Mouse (Mus musculus): ENCODE measurements at regions not wholly inside any gene's neighbourhood (a gene's known extent, or its start where the extent isn't known, plus 50 kb on each side); places are given as distances from the start of the nearest gene placed in this dataset.

DNA sequence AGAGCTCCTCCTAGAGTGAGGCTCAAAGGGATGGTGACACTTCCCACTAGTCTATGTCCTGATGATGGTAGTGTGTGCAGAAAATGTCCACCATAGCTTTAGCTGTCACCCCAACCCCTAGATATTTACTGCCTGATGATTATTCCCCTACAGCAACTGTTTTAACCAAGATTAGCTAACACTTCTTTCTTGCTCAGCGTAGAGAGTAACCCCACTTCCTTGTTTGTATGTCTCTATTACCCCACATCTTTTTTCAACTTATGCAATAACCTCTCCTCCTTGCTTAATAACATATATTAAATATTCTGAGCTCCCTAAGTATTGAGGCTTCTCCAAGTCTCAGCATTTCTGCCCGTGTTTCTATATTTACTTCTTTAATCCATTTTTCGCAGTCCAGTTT is 404.2 kb upstream of the Cntn3 start:
- no peaks in the 10 kb centered on the region for H3K9me3 ChIP-seq (ENCODE audit: control insufficient read depth, low read length)
- H3K4me1 ChIP-seq (replicated peaks; ENCODE audit: control insufficient read depth, insufficient read depth, low read length) = no peaks in the 10 kb centered on the region
- no peaks in the 10 kb centered on the region for H3K36me3 ChIP-seq (ENCODE audit: control insufficient read depth, insufficient read depth, low read length)
- no peak overlapping the region for H3K4me3 ChIP-seq (ENCODE audit: low read depth, low read length)
- no peak for ATAC-seq (ENCODE audit: low FRiP score)
- no peak overlapping the region for H3K27ac ChIP-seq (ENCODE audit: low read depth, low read length)
- 92% methylated on average over 3 of the region's 3 CpGs for WGBS
- no peaks in the 10 kb centered on the region for H3K27me3 ChIP-seq (ENCODE audit: control insufficient read depth, insufficient read depth, low read length)
- H3K4me2 ChIP-seq (replicated peaks; ENCODE audit: low read depth, low read length) = no peak overlapping the region
- H3K9ac ChIP-seq (ENCODE audit: low read depth, low read length) = no peak overlapping the region
- DNase-seq (ENCODE audit: low spot score) = no peak

DNA sequence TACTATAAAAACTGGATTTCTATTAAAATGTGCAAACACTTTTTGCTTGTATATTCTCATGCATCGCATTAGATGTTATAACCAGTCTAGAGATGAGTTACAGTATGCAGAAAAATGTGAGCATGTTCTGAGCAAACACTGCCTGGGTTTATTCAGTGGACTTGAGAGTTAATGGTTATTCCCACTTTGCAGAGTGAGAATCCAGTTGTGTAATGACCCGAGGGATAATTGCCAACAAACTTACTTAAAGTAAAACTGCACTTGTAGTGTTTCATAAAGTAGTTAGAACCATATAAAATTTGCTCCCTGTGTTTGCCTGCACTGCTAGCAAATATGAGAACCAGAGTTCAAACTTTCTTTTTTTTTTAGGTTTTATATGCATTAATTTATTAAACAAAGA is 450.4 kb upstream of the Cntn3 start:
- Histone ChIP-seq H3K36me3 (ENCODE audit: control insufficient read depth, insufficient read depth, low read length) (no peaks in the 10 kb centered on the region), H3K9ac (ENCODE audit: low read depth, low read length) (no peak overlapping the region), H3K4me2 (replicated peaks; ENCODE audit: low read depth, low read length) (no peak overlapping the region), H3K4me1 (replicated peaks; ENCODE audit: control insufficient read depth, insufficient read depth, low read length) (no peaks in the 10 kb centered on the region), H3K27ac (ENCODE audit: low read depth, low read length) (no peak overlapping the region), H3K9me3 (ENCODE audit: control insufficient read depth, low read length) (no peaks in the 10 kb centered on the region), H3K27me3 (ENCODE audit: control insufficient read depth, insufficient read depth, low read length) (no peaks in the 10 kb centered on the region), H3K4me3 (ENCODE audit: low read depth, low read length) (no peak overlapping the region)
- no peak for DNase-seq (ENCODE audit: low spot score)
- no peak for ATAC-seq (ENCODE audit: low FRiP score)
- 84% methylated on average over 2 of the region's 2 CpGs for WGBS

DNA sequence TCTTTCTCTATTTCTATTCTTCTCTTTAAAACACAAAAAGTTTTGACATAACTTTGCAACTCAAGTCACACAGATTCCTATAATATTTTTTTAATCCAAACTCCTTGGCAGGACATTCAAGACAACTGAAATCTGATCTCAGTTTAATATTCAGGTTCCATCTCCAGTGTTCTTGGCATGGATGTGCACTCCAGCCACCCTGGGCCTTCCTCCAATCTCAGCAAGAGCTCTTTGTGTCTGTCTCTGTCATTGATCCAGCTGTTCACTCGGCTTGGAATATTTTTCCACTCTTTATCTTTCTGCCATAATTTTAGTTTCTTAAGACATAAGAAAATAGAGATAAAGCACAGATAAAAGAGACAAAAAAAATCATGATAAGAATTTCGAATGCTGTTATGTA is 451.1 kb upstream of the Cntn3 start:
- WGBS = 66% methylated on average over 2 of the region's 2 CpGs
- Histone ChIP-seq H3K9me3 (ENCODE audit: control insufficient read depth, low read length) (no peaks in the 10 kb centered on the region), H3K27ac (ENCODE audit: low read depth, low read length) (no peak overlapping the region), H3K36me3 (ENCODE audit: control insufficient read depth, insufficient read depth, low read length) (no peaks in the 10 kb centered on the region), H3K27me3 (ENCODE audit: control insufficient read depth, insufficient read depth, low read length) (no peaks in the 10 kb centered on the region), H3K4me2 (replicated peaks; ENCODE audit: low read depth, low read length) (no peak overlapping the region), H3K9ac (ENCODE audit: low read depth, low read length) (no peak overlapping the region), H3K4me1 (replicated peaks; ENCODE audit: control insufficient read depth, insufficient read depth, low read length) (no peaks in the 10 kb centered on the region), H3K4me3 (ENCODE audit: low read depth, low read length) (no peak overlapping the region)
- DNase-seq (ENCODE audit: low spot score) (no peak), ATAC-seq (ENCODE audit: low FRiP score) (no peak)

DNA sequence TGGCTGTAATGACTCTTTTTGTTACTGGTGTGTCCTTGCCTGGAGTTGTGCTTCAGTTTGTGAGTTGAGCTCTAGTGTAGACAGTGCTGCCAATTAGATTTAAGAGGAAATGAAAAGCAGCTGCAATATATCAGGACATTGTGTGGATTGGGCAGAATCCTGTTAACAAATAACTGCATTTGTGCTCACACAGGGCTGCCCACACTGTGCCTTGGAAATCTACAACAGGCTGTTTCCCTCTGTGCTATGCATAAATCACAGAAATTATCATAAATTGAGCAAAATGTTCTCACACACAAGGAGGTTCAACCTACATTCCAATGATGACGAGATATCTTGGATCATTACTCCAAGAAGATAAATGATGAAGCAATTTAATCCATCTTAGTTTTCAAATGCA is 455.2 kb upstream of the Cntn3 start:
- 84% methylated on average over 1 of the region's 1 CpGs for WGBS
- DNase-seq (ENCODE audit: low spot score) (no peak), ATAC-seq (ENCODE audit: low FRiP score) (no peak)
- H3K9me3 ChIP-seq (ENCODE audit: control insufficient read depth, low read length) = no peaks in the 10 kb centered on the region
- H3K27ac ChIP-seq (ENCODE audit: low read depth, low read length) = no peak overlapping the region
- no peaks in the 10 kb centered on the region for H3K36me3 ChIP-seq (ENCODE audit: control insufficient read depth, insufficient read depth, low read length)
- H3K4me2 ChIP-seq (replicated peaks; ENCODE audit: low read depth, low read length) = no peak overlapping the region
- H3K9ac ChIP-seq (ENCODE audit: low read depth, low read length) = no peak overlapping the region
- no peak overlapping the region for H3K4me3 ChIP-seq (ENCODE audit: low read depth, low read length)
- no peaks in the 10 kb centered on the region for H3K27me3 ChIP-seq (ENCODE audit: control insufficient read depth, insufficient read depth, low read length)
- no peaks in the 10 kb centered on the region for H3K4me1 ChIP-seq (replicated peaks; ENCODE audit: control insufficient read depth, insufficient read depth, low read length)

DNA sequence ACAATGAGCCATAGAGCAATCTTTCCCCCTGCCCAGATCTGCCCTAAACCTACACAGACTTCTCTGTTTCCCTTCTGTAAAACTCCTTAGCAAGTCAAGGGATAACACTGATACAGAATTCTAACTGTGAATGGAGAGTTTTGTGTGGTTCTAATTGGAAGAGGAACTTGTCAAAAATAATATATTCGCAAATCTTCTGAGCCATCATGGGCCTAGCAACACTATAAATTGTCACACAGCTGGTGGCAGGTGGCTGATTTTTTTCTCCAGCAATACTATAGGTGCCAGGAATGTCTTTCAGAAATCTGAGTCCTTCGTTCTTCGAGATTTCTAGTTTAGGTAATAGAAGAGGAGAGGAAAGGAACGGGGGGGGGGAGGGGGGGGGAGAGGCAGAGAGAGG is 460.5 kb upstream of the Cntn3 start:
- no peak overlapping the region for H3K9ac ChIP-seq (ENCODE audit: low read depth, low read length)
- no peak overlapping the region for H3K4me2 ChIP-seq (replicated peaks; ENCODE audit: low read depth, low read length)
- H3K36me3 ChIP-seq (ENCODE audit: control insufficient read depth, insufficient read depth, low read length) = no peaks in the 10 kb centered on the region
- DNase-seq (ENCODE audit: low spot score) = no peak
- H3K27ac ChIP-seq (ENCODE audit: low read depth, low read length) = no peak overlapping the region
- no peaks in the 10 kb centered on the region for H3K4me1 ChIP-seq (replicated peaks; ENCODE audit: control insufficient read depth, insufficient read depth, low read length)
- no peaks in the 10 kb centered on the region for H3K27me3 ChIP-seq (ENCODE audit: control insufficient read depth, insufficient read depth, low read length)
- 48% methylated on average over 3 of the region's 4 CpGs for WGBS
- no peaks in the 10 kb centered on the region for H3K9me3 ChIP-seq (ENCODE audit: control insufficient read depth, low read length)
- ATAC-seq (ENCODE audit: low FRiP score) = no peak
- H3K4me3 ChIP-seq (ENCODE audit: low read depth, low read length) = no peak overlapping the region

DNA sequence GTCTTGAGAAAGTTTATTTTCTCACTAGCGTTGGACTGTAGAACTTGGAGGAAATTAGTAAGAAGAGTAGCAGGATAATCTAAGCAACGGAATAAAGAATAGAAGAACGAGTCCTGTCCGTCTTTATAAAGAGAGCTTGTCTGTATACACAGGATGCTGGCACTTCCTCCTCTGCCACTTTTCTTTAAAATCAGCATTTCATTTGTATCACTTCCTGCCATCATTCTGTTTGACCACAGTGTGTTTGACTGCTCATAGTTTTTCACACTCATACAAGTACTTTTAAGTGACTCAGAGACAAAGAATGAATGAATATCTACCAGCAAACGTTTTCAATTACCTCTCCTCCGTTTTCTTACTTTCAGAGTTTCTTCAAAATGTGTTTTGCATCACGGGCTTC is 461.0 kb upstream of the Cntn3 start:
- no peaks in the 10 kb centered on the region for H3K36me3 ChIP-seq (ENCODE audit: control insufficient read depth, insufficient read depth, low read length)
- no peaks in the 10 kb centered on the region for H3K4me1 ChIP-seq (replicated peaks; ENCODE audit: control insufficient read depth, insufficient read depth, low read length)
- no peak overlapping the region for H3K4me2 ChIP-seq (replicated peaks; ENCODE audit: low read depth, low read length)
- no peak overlapping the region for H3K27ac ChIP-seq (ENCODE audit: low read depth, low read length)
- H3K9ac ChIP-seq (ENCODE audit: low read depth, low read length) = no peak overlapping the region
- H3K4me3 ChIP-seq (ENCODE audit: low read depth, low read length) = no peak overlapping the region
- no peak for ATAC-seq (ENCODE audit: low FRiP score)
- no peaks in the 10 kb centered on the region for H3K27me3 ChIP-seq (ENCODE audit: control insufficient read depth, insufficient read depth, low read length)
- WGBS = 40% methylated on average over 7 of the region's 7 CpGs
- H3K9me3 ChIP-seq (ENCODE audit: control insufficient read depth, low read length) = no peaks in the 10 kb centered on the region
- no peak for DNase-seq (ENCODE audit: low spot score)

DNA sequence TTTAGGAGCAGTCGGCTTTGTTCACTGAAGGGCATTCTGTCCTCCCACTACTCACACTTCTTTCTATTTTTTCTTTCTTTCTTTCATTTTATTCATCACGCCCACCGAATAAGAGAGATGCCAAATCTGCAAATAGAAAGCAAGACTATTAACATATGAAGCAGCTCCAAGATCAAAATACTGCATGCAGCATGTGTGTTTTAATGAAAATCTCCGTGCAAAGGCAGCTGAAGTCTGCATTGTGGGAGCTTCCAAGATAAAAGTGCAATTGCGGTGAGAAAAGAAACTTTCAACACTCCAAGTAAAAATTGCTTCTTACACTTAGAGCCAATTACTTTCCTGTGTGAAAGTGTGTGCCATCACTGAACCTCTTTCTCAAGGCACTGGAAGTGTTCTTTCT is 449.8 kb upstream of the Chl1 start:
- no peak overlapping the region for H3K9ac ChIP-seq (ENCODE audit: low read depth, low read length)
- WGBS = 79% methylated on average over 5 of the region's 5 CpGs
- ATAC-seq (ENCODE audit: low FRiP score) = no peak
- H3K36me3 ChIP-seq (ENCODE audit: control insufficient read depth, insufficient read depth, low read length) = no peaks in the 10 kb centered on the region
- DNase-seq (ENCODE audit: low spot score) = no peak
- no peak overlapping the region for H3K4me2 ChIP-seq (replicated peaks; ENCODE audit: low read depth, low read length)
- H3K4me3 ChIP-seq (ENCODE audit: low read depth, low read length) = no peak overlapping the region
- H3K27me3 ChIP-seq (ENCODE audit: control insufficient read depth, insufficient read depth, low read length) = no peaks in the 10 kb centered on the region
- no peak overlapping the region for H3K27ac ChIP-seq (ENCODE audit: low read depth, low read length)
- H3K4me1 ChIP-seq (replicated peaks; ENCODE audit: control insufficient read depth, insufficient read depth, low read length) = no peaks in the 10 kb centered on the region
- H3K9me3 ChIP-seq (ENCODE audit: control insufficient read depth, low read length) = no peaks in the 10 kb centered on the region

DNA sequence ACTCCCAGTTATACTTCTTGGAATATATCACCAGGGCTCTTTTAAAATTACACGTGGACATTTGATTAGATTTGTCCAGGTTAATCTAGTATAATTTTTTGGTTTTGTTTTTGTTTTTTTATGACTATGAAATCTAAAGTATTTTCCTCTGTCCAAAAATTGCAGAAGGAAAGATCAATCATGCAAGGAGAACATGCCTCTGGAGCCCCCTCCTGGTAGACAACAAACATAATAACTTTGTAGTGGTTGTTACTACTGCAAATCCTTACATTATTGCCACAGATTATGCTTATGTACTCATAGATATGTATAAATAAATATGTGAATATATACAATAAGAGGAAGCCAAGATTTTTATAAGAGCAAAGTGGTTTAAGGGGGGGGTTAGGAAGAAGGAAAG is 404.2 kb upstream of the Chl1 start:
- no peak overlapping the region for H3K4me3 ChIP-seq (ENCODE audit: low read depth, low read length)
- H3K4me1 ChIP-seq (replicated peaks; ENCODE audit: control insufficient read depth, insufficient read depth, low read length) = no peaks in the 10 kb centered on the region
- ATAC-seq (ENCODE audit: low FRiP score) (no peak), DNase-seq (ENCODE audit: low spot score) (peak; percentile 1)
- no peaks in the 10 kb centered on the region for H3K36me3 ChIP-seq (ENCODE audit: control insufficient read depth, insufficient read depth, low read length)
- no peak overlapping the region for H3K4me2 ChIP-seq (replicated peaks; ENCODE audit: low read depth, low read length)
- no peak overlapping the region for H3K27ac ChIP-seq (ENCODE audit: low read depth, low read length)
- no peaks in the 10 kb centered on the region for H3K27me3 ChIP-seq (ENCODE audit: control insufficient read depth, insufficient read depth, low read length)
- no peak overlapping the region for H3K9ac ChIP-seq (ENCODE audit: low read depth, low read length)
- 57% methylated on average over 1 of the region's 1 CpGs for WGBS
- no peaks in the 10 kb centered on the region for H3K9me3 ChIP-seq (ENCODE audit: control insufficient read depth, low read length)

DNA sequence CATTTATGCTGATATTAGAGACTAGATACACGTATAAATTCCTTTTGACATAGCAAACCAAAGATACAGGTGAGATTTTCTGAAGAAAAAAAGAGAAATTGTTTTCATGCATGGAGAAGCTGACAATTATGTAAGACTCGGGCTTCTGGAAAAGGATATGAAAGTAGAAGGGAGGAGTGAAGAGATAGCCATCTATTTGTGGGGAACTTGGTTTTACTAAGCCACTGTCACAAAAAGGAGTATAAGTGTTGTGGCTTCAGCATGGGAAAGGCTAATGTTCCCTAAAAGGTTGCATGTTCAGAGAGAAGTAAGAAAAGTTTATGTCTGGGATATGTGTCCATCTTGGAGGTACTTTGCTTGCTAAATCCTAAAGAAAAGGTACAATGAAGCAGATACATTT is 390.8 kb upstream of the Chl1 start:
- DNase-seq (ENCODE audit: low spot score) (no peak), ATAC-seq (ENCODE audit: low FRiP score) (no peak)
- Histone ChIP-seq H3K4me2 (replicated peaks; ENCODE audit: low read depth, low read length) (no peak overlapping the region), H3K36me3 (ENCODE audit: control insufficient read depth, insufficient read depth, low read length) (no peaks in the 10 kb centered on the region), H3K27ac (ENCODE audit: low read depth, low read length) (no peak overlapping the region), H3K9ac (ENCODE audit: low read depth, low read length) (no peak overlapping the region), H3K4me1 (replicated peaks; ENCODE audit: control insufficient read depth, insufficient read depth, low read length) (no peaks in the 10 kb centered on the region), H3K27me3 (ENCODE audit: control insufficient read depth, insufficient read depth, low read length) (no peaks in the 10 kb centered on the region), H3K9me3 (ENCODE audit: control insufficient read depth, low read length) (no peaks in the 10 kb centered on the region), H3K4me3 (ENCODE audit: low read depth, low read length) (no peak overlapping the region)
- WGBS = 87% methylated on average over 2 of the region's 2 CpGs

Data from hindbrain, embryonic 11.5 days (tissue).